Mouse (Mus musculus) layer of hippocampus, adult 9-11 months (tissue): ENCODE data around the gene Tnf.

Experiments
- DNase-seq: peaks from one replicate; pipeline ENCODE4 v3.0.0; 2022

The Tnf gene

GRCm38 (mm10) chr17:35168541-35169207 is 33.1 kb downstream of the Tnf start:
- DNase-seq: no peak

DNA sequence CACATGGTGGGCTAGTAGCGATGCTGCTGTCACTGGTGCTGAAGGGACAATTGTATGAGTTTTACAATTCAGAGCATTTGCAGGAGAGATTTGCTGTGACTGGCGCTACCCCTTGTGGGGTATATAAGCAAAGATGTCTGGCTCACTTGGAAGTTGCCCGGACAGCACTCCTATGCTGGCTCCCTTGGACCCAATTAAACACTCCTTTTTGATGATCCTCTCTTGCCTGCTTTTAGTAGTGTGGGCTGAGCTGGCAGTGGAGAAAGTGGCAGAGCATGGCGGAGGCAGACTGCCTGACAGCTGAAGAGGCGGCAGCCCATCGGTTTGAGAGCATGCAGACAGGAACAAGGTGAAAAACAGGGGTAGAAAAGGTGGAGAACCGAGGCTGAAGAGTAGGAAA is 34.0 kb downstream of the Tnf start:
- no peak for DNase-seq

GRCm38 (mm10) chr17:35166352-35167035 is 35.3 kb downstream of the Tnf start:
- DNase-seq: peak; percentile 84

- no peak for DNase-seq
These were observed 36.2 kb downstream of the Tnf start for GRCm38 (mm10) chr17:35165451-35166155.

- peak; percentile 99 for DNase-seq
These were observed 37.0 kb downstream of the Tnf start, which contains the start of gene Prrc2a for GRCm38 (mm10) chr17:35164568-35165450. Gene Prrc2a, minus strand, starts transcription at chr17:35164897.

DNA sequence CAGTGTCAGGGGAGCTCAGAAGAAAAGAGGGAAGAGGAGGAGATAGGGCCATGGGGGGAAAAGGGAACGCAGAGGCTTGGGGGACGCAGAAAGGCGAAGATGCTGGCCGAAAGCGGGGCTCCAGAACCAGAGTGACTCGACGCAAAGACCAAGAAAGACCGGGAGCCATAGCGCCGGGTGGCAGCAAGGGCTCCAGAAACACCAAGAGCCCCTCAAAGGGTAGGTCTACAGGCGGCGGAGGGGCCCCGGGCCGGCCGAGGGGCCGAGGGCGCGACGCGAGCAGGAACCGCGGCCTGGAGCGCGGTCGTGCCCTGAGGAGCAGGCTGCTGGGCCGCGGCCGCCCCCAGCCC is 37.6 kb downstream of the Tnf start:
- no peak for DNase-seq

GRCm38 (mm10) chr17:35163326-35164081 is 38.3 kb downstream of the Tnf start:
- no peak for DNase-seq

GRCm38 (mm10) chr17:35162730-35163129 is 39.1 kb downstream of the Tnf start:
- DNase-seq: no peak

DNA sequence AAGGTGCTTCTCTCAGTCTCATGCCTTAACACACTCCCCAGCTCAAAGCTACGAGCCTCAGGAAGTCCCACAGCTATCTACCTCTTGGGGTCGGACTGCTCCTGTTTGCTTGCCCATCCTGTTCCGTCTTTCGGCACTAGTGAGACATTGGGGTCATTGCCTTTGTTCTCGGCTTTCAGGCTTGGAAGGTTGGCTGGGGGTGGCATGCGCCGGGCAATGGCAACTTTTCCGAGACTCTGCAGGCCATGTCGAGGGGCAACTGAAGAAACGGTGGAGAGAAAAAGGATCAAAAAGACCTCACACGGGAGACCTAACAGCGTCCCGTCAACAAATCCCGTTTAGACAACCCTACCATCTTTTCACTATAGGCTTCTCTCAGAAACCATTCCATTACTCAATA is 39.7 kb downstream of the Tnf start:
- DNase-seq: no peak

GRCm38 (mm10) chr17:35161421-35161820 is 40.4 kb downstream of the Tnf start:
- DNase-seq: no peak

GRCm38 (mm10) chr17:35159638-35160037 is 42.2 kb downstream of the Tnf start:
- no peak for DNase-seq

DNA sequence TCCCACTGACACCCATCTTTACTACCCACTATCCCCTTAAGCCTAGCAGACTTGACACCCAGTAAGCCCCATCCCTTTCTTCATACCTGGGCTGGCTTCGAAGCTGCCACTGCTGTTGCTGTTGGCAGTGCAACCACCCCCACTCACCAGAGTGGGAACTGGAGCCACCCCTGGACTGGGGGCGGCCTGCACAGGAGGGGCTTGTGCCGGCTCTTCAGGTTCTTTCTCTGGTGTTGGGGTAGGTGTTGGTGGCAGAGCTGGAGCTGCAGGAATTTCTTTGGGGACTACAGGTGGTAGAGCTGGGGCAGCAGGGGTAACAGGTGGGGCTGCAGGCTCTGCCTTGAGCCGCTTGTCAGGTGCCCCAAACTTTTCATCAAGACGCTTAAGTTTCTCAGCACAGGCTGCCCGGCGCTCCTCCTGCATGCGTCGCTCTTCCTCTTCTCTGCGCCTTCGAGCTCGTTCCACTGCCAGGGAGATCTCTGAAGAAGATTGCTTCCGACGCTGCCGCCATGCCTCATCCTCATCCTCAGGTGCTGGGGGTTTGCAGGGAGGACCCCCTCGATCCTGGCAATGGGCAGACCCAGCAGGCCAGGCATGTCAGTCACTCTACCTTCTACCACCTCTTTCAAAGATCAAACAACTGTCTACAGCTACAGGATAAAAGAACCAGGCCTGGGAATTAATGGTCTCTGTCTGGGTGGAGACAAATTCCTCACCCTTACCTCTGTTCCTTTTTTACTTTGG is 42.8 kb downstream of the Tnf start:
- DNase-seq: no peak

DNA sequence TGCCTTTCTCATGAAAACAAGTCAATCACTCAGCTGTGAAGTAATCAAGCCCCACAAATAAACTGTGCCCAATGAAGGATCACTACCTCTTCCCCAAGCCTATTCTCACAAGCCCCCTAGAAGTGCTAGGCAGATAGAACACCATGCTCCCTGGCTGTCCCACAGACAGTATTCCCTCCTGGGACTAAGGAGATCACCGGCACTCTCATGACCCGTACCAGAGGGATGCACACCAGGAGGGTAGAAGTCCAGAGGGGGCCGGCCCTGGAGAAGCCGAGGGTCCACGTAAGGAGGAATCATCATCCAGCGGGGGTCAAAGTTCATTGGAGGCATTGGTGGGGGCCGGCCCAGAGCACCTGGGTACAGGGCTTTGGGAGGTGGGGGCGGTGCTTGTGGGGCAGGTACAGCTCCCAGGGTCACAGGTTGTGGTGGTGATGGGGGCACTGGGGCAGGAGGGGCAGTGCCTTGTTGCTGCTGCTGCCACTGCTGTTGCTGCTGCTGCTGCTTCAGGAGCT is 44.1 kb downstream of the Tnf start:
- no peak for DNase-seq

- no peak for DNase-seq
These were observed 44.6 kb downstream of the Tnf start for GRCm38 (mm10) chr17:35157254-35157653.

DNA sequence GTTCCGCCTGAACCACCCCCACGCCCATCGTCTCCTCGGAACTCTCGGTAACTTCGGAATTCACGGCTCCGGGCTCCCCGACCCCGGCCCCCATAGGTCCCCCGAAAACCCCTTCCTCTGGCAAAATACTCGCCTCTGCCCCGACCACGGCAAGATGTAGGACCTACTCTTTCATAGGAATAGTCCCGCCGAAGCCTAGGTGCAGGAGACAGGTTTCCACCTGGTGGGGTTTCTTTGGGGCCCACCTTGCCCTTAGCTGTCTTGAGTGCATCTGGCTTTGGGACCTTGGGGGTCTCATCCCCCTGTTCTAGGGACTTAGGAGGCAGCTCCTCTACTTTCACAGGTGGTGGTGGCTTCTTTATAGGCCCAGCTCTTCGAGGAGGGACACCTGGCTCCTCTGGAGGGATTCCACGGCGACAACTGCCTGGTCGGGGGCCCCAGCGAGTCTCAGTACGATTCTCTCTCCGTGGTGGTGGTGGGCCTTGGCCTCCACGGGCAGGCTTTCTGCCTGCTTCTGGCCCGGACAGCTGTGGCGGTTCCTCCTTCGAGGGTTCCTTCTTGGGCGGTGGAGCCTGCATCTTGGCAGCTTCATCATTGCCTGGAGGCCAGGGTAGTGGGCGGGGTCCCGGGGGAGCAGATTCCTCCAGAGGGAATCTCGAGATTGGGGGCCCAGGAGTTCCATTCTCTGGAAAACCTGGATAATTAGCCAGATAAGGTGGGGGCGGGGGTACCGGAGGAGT is 45.2 kb downstream of the Tnf start:
- no peak for DNase-seq

DNA sequence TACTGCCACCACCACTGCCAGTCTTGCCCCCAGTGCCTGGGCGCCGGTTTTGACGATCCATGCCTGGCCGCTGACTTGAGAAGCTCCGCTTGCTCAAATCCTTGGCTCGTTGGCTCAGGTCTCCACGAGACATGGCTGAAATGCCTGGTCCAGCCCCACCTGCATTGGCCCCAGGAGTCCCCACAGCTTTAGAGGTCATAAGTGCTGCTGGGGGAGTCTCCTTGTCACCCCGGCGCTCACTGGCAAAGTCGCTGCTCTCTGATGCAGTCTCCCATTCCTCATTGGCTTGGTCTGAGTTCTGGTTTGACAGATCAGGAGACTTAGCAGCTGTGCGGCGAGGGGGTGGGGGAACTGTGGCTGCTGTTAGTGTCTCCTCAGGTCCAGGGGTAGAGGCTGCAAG is 46.4 kb downstream of the Tnf start:
- no peak for DNase-seq

DNA sequence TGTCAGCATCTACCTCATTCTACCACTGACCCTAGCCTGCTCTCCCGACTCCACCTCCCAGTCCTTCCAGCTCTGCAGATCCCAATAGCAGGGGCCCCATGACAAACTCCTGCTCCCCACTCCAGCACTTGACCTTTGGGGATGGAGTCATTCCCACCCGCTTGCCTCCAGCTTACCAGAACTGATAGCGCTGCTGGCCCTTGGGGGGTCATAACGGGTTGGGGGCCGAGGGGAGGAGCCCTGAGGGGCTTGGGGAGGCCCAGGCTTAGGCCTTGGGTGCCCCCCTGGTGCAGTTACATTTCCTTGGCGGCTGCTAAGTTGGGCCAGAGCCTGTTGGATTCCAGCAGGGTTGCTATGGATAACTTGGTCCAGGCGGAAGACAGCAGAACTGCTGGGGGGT is 47.2 kb downstream of the Tnf start:
- DNase-seq: no peak

- no peak for DNase-seq
These were observed 47.9 kb downstream of the Tnf start for GRCm38 (mm10) chr17:35153931-35154330.

DNA sequence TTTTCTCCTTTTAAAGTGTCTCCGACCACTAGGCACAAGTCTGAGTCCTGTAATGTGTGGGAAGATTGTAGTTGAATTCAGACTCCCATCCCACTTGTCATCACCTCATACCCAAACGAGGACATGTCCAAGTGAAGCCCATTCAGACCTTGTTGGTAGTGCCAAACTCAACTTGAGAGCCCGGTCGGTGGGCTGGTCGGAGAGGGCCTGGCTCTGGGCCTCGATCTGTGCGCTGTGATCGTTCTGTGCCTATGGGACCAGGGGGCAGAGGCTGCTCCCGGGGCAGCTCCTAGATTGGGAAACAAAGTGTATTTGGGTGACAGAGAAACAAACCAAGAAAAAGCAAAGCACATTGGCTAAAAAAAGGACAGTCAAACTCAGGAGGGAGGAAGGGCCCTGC is 48.7 kb downstream of the Tnf start:
- DNase-seq: no peak

DNA sequence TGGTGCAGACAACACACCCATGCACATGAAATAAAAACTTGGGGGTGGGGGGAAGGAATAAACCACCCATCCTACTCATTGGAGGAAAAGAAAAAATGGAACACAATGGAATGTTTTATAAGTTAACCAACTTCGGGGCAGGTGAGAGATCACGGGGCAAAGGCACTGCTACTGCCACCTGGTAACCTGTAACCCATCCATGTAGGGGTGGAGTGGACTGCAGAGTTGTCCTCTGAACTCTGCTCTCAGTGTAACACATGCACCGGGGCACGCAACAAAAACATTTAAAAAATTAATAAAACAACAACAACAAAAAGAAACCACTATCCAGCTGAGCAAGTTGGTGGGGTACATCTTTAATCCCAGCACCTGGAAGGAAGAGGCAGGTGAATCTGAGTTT is 49.7 kb downstream of the Tnf start:
- no peak for DNase-seq
